Mouse (Mus musculus): Measurements from ENCODE around the gene Snx1. TPM values are rescaled to one million over a fixed set of nuclear protein-coding genes. Genes with fewer than 3 reads are reported as not detected.

Gene Snx1
- polyA plus RNA-seq, 1 experiment from 2014 or later = 140 TPM

GRCm38 (mm10) chr9:66160155-66160554 is 33.8 kb upstream of the Snx1 start:
- Histone ChIP-seq H3K4me3 (ENCODE audit: low read depth, low read length) (no peak overlapping the region), H3K27me3 (ENCODE audit: control insufficient read depth, insufficient read depth, low read length) (peaks cover 9% of the 10 kb centered on the region; the same call in 1 of the 2 replicates), H3K27ac (ENCODE audit: low read depth, low read length) (no peak overlapping the region), H3K36me3 (ENCODE audit: control insufficient read depth, insufficient read depth, low read length) (no peaks in the 10 kb centered on the region), H3K9me3 (ENCODE audit: control insufficient read depth, low read length) (no peaks in the 10 kb centered on the region), H3K9ac (ENCODE audit: low read length) (no peak overlapping the region), H3K4me2 (ENCODE audit: low read depth, low read length, severe bottlenecking) (no peak overlapping the region), H3K4me1 (replicated peaks; ENCODE audit: control insufficient read depth, insufficient read depth, low read length) (peaks cover 4% of the 10 kb centered on the region; the same call in 1 of the 2 replicates)
- ATAC-seq (replicated peaks; ENCODE audit: low FRiP score) = no peak
- WGBS = 91% methylated on average over 2 of the region's 2 CpGs
- no peak for DNase-seq (ENCODE audit: low spot score)

GRCm38 (mm10) chr9:66158885-66159430 is 32.6 kb upstream of the Snx1 start:
- peak overlapping the region; percentile 42; the same call in 1 of the 2 replicates for H3K4me3 ChIP-seq (ENCODE audit: low read depth, low read length)
- 95% methylated on average over 6 of the region's 6 CpGs for WGBS
- H3K4me1 ChIP-seq (replicated peaks; ENCODE audit: control insufficient read depth, insufficient read depth, low read length) = 0 out of 2 replicates have a peak, but pooled peaks cover 2% of the 10 kb centered on the region
- peak overlapping the region; percentile 62; the same call in 1 of the 2 replicates for H3K4me2 ChIP-seq (ENCODE audit: low read depth, low read length, severe bottlenecking)
- H3K27ac ChIP-seq (ENCODE audit: low read depth, low read length) = no peak overlapping the region
- peaks cover 9% of the 10 kb centered on the region; the same call in 1 of the 2 replicates for H3K27me3 ChIP-seq (ENCODE audit: control insufficient read depth, insufficient read depth, low read length)
- H3K9ac ChIP-seq (ENCODE audit: low read length) = no peak overlapping the region
- DNase-seq (ENCODE audit: low spot score) (no peak), ATAC-seq (replicated peaks; ENCODE audit: low FRiP score) (no peak)
- no peaks in the 10 kb centered on the region for H3K9me3 ChIP-seq (ENCODE audit: control insufficient read depth, low read length)
- H3K36me3 ChIP-seq (ENCODE audit: control insufficient read depth, insufficient read depth, low read length) = no peaks in the 10 kb centered on the region

- Histone ChIP-seq H3K4me2 (ENCODE audit: low read depth, low read length, severe bottlenecking) (peak within 1 kb of the TSS; percentile 62), H3K9me3 (ENCODE audit: control insufficient read depth, low read length) (no peaks in the 10 kb centered on the region), H3K4me1 (replicated peaks; ENCODE audit: control insufficient read depth, insufficient read depth, low read length) (0 out of 2 replicates have a peak, but pooled peaks cover 2% of the 10 kb centered on the region), H3K9ac (ENCODE audit: low read length) (peak within 1 kb of the TSS; percentile 51), H3K36me3 (ENCODE audit: control insufficient read depth, insufficient read depth, low read length) (no peaks in the 10 kb centered on the region), H3K27me3 (ENCODE audit: control insufficient read depth, insufficient read depth, low read length) (peaks cover 9% of the 10 kb centered on the region; the same call in 1 of the 2 replicates), H3K4me3 (ENCODE audit: low read depth, low read length) (peak within 1 kb of the TSS; percentile 42), H3K27ac (ENCODE audit: low read depth, low read length) (no peak within 1 kb of the TSS)
- DNase-seq (ENCODE audit: low spot score) = peak; percentile 91
- whole genome bisulfite sequencing = 3% methylated on average over 57 of the region's 58 CpGs
- ATAC-seq (replicated peaks; ENCODE audit: low FRiP score) = peak; percentile 85
Observed at GRCm38 (mm10) chr9:66157958-66158830, 31.8 kb upstream of the Snx1 start, which contains the start of gene Dapk2. Dapk2 (plus strand) TSS chr9:66158223.

- Histone ChIP-seq H3K9me3 (ENCODE audit: control insufficient read depth, low read length) (no peaks in the 10 kb centered on the region), H3K9ac (ENCODE audit: low read length) (no peak overlapping the region), H3K27ac (ENCODE audit: low read depth, low read length) (no peak overlapping the region), H3K27me3 (ENCODE audit: control insufficient read depth, insufficient read depth, low read length) (peaks cover 9% of the 10 kb centered on the region; the same call in 1 of the 2 replicates), H3K4me1 (replicated peaks; ENCODE audit: control insufficient read depth, insufficient read depth, low read length) (0 out of 2 replicates have a peak, but pooled peaks cover 2% of the 10 kb centered on the region), H3K4me2 (ENCODE audit: low read depth, low read length, severe bottlenecking) (no peak overlapping the region), H3K36me3 (ENCODE audit: control insufficient read depth, insufficient read depth, low read length) (no peaks in the 10 kb centered on the region), H3K4me3 (ENCODE audit: low read depth, low read length) (no peak overlapping the region)
- WGBS = 75% methylated on average over 1 of the region's 1 CpGs
- ATAC-seq (replicated peaks; ENCODE audit: low FRiP score) (no peak), DNase-seq (ENCODE audit: low spot score) (no peak)
Observed at GRCm38 (mm10) chr9:66155534-66155933, 29.1 kb upstream of the Snx1 start.

- H3K36me3 ChIP-seq (ENCODE audit: control insufficient read depth, insufficient read depth, low read length) = no peaks in the 10 kb centered on the region
- H3K27me3 ChIP-seq (ENCODE audit: control insufficient read depth, insufficient read depth, low read length) = peaks cover 9% of the 10 kb centered on the region; the same call in 1 of the 2 replicates
- H3K4me1 ChIP-seq (replicated peaks; ENCODE audit: control insufficient read depth, insufficient read depth, low read length) = 0 out of 2 replicates have a peak, but pooled peaks cover 2% of the 10 kb centered on the region
- WGBS = 89% methylated on average over 9 of the region's 9 CpGs
- H3K4me2 ChIP-seq (ENCODE audit: low read depth, low read length, severe bottlenecking) = no peak overlapping the region
- no peak for DNase-seq (ENCODE audit: low spot score)
- no peaks in the 10 kb centered on the region for H3K9me3 ChIP-seq (ENCODE audit: control insufficient read depth, low read length)
- H3K27ac ChIP-seq (ENCODE audit: low read depth, low read length) = no peak overlapping the region
- H3K4me3 ChIP-seq (ENCODE audit: low read depth, low read length) = no peak overlapping the region
- no peak overlapping the region for H3K9ac ChIP-seq (ENCODE audit: low read length)
- ATAC-seq (replicated peaks; ENCODE audit: low FRiP score) = no peak
Observed at GRCm38 (mm10) chr9:66154013-66154412, 27.6 kb upstream of the Snx1 start.

GRCm38 (mm10) chr9:66153594-66153993 is 27.2 kb upstream of the Snx1 start:
- Histone ChIP-seq H3K9ac (ENCODE audit: low read length) (no peak overlapping the region), H3K27me3 (ENCODE audit: control insufficient read depth, insufficient read depth, low read length) (peaks cover 7% of the 10 kb centered on the region; the same call in 1 of the 2 replicates), H3K27ac (ENCODE audit: low read depth, low read length) (no peak overlapping the region), H3K9me3 (ENCODE audit: control insufficient read depth, low read length) (no peaks in the 10 kb centered on the region), H3K36me3 (ENCODE audit: control insufficient read depth, insufficient read depth, low read length) (no peaks in the 10 kb centered on the region), H3K4me1 (replicated peaks; ENCODE audit: control insufficient read depth, insufficient read depth, low read length) (0 out of 2 replicates have a peak, but pooled peaks cover 2% of the 10 kb centered on the region), H3K4me3 (ENCODE audit: low read depth, low read length) (no peak overlapping the region), H3K4me2 (ENCODE audit: low read depth, low read length, severe bottlenecking) (no peak overlapping the region)
- 93% methylated on average over 6 of the region's 6 CpGs for WGBS
- DNase-seq (ENCODE audit: low spot score) = no peak
- ATAC-seq (replicated peaks; ENCODE audit: low FRiP score) = no peak

GRCm38 (mm10) chr9:66152011-66152410 is 25.6 kb upstream of the Snx1 start:
- no peaks in the 10 kb centered on the region for H3K4me1 ChIP-seq (replicated peaks; ENCODE audit: control insufficient read depth, insufficient read depth, low read length)

GRCm38 (mm10) chr9:66146141-66146540 is 19.8 kb upstream of the Snx1 start:
- Histone ChIP-seq H3K36me3 (ENCODE audit: control insufficient read depth, insufficient read depth, low read length) (no peaks in the 10 kb centered on the region), H3K27me3 (ENCODE audit: control insufficient read depth, insufficient read depth, low read length) (no peaks in the 10 kb centered on the region), H3K4me2 (ENCODE audit: low read depth, low read length, severe bottlenecking) (no peak overlapping the region), H3K9ac (ENCODE audit: low read length) (no peak overlapping the region), H3K4me1 (replicated peaks; ENCODE audit: control insufficient read depth, insufficient read depth, low read length) (no peaks in the 10 kb centered on the region), H3K4me3 (ENCODE audit: low read depth, low read length) (no peak overlapping the region), H3K9me3 (ENCODE audit: control insufficient read depth, low read length) (no peaks in the 10 kb centered on the region), H3K27ac (ENCODE audit: low read depth, low read length) (no peak overlapping the region)
- no peak for DNase-seq (ENCODE audit: low spot score)
- ATAC-seq (replicated peaks; ENCODE audit: low FRiP score) = no peak

More at GRCm38 (mm10) chr9:66152011-66152410, 25.6 kb upstream of the Snx1 start:
- Histone ChIP-seq H3K4me2 (ENCODE audit: low read depth, low read length, severe bottlenecking) (no peak overlapping the region), H3K27ac (ENCODE audit: low read depth, low read length) (no peak overlapping the region), H3K4me3 (ENCODE audit: low read depth, low read length) (no peak overlapping the region), H3K36me3 (ENCODE audit: control insufficient read depth, insufficient read depth, low read length) (no peaks in the 10 kb centered on the region), H3K27me3 (ENCODE audit: control insufficient read depth, insufficient read depth, low read length) (no peaks in the 10 kb centered on the region), H3K9me3 (ENCODE audit: control insufficient read depth, low read length) (no peaks in the 10 kb centered on the region), H3K9ac (ENCODE audit: low read length) (no peak overlapping the region)
- no peak for DNase-seq (ENCODE audit: low spot score)
- ATAC-seq (replicated peaks; ENCODE audit: low FRiP score) = no peak
- 75% methylated on average over 9 of the region's 9 CpGs for WGBS
